Mouse (Mus musculus) kidney, adult 2 months (tissue): ENCODE results near the gene Ugt1a5.

ENCODE experiments used
- CTCF ChIP-seq: fragments of 200-500 bp; conservative IDR thresholded peaks from 2 replicates; pipeline ENCODE4 v1.5.1; 2011; ENCODE audit warnings: low read depth, mild to moderate bottlenecking, control low read depth, low read length, moderate library complexity, mixed read lengths; ENCODE audit not compliant: insufficient read depth, insufficient read length
- POLR2A ChIP-seq: fragments of 200-500 bp; IDR thresholded peaks from one replicate; pipeline ENCODE4 v1.6.1; 2011; ENCODE audit warnings: low read depth, low read length, control low read depth

GRCm38 (mm10) chr1:88266123-88266522 is 100.3 kb downstream of the Ugt1a5 start:
- TF ChIP-seq POLR2A (no peak), CTCF (no peak)
